Comparison of ENCODE assay signal across 10 mouse cellular contexts in the genomic region with DNA sequence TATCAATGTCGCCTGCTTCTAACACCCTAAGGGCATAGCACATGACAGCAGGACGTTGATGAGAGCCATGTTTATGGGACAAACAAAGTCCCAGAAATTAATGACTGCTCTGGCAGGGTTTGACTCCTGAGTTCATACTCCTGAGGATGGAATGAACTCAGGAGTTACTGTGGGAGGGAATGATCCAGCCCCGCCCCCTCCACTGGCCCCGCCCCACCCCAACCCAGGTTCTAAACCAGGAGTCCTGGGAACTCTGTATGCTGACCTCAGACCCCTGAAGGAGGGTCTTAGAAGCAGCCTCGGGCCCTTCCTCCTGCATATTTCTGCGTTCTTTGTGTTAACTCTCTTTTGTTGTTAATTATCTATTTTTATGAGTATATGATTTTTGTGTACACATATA.
"Had no signal": no experiment of that assay in that cellular context is flagged by ENCODE, and none has a peak within 500 bp of the region (broad histone marks: within the 10 kb centered on the region; RNA-seq: fewer than 3 reads in every experiment).

No protein-coding gene starts in this region.

- H3K9ac ChIP-seq: limb, embryonic 13.5 days; liver, embryonic 14.5 days; midbrain, embryonic 15.5 days; neural tube, embryonic 12.5 days had no signal

- H3K9me3 ChIP-seq: limb, embryonic 13.5 days; midbrain, embryonic 15.5 days; neural tube, embryonic 12.5 days had no signal

- H3K4me3 ChIP-seq: limb, embryonic 13.5 days; midbrain, embryonic 15.5 days; neural tube, embryonic 12.5 days had no signal

- H3K4me2 ChIP-seq: limb, embryonic 13.5 days; midbrain, embryonic 15.5 days; neural tube, embryonic 12.5 days had no signal

- H3K27me3 ChIP-seq: limb, embryonic 13.5 days; midbrain, embryonic 15.5 days; neural tube, embryonic 12.5 days had no signal

- ATAC-seq: intestine, embryonic 16.5 days; midbrain, embryonic 15.5 days had no signal

- DNase-seq: kidney, adult 2 months; kidney, postnatal 14 days; lung, adult 18-20 months; lung, postnatal 36 days; thymus, postnatal 36 days had no signal

- H3K27ac ChIP-seq: limb, embryonic 13.5 days; liver, embryonic 14.5 days; midbrain, embryonic 15.5 days; neural tube, embryonic 12.5 days had no signal
